Mouse (Mus musculus): ENCODE data around the gene Gm10322. TPM values are rescaled to one million over a fixed set of nuclear protein-coding genes. Genes with fewer than 3 reads are reported as not detected.

The Gm10322 gene
- polyA plus RNA-seq, 1 experiment = not detected

DNA sequence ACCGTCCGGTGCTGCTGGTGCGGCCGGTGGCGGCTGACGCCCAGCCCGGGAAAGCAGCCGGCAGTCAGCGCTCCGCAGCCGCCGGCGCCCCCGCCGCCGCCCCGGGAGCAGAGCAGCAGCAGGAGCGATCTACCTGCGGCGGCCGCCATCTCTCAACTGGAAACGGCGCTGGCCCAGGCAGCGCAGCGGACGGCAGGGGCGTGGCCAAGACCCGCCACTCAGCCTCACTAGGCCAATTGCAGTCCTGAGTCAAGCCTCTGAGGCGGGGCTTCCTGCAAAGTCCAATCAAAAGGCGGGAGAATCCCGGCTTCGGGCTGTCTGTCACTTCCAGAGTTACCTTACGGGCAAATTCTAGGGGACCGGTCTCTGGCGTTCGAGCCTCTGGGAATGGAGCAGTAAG lies 659 bp downstream of the Gm10322 start, which contains the start of gene Mcu:
TSS of gene Mcu (minus strand) at position 171 of the 400 bp plus-strand sequence.
- TF ChIP-seq POLR2A (IDR thresholded peaks at IDR 0.05; ENCODE audit: extremely low read depth, insufficient read depth, low read length) = peak; percentile 84
- no peak for TF ChIP-seq CTCF (IDR thresholded peaks at IDR 0.05; ENCODE audit: extremely low read depth, insufficient read depth, low read length)
- Histone ChIP-seq H3K4me3 (ENCODE audit: insufficient read depth, low read length) (peak within 1 kb of the TSS; percentile 95), H3K27ac (ENCODE audit: insufficient read depth, low read length) (no peak within 1 kb of the TSS), H3K4me1 (ENCODE audit: control insufficient read depth, insufficient read depth, low read length) (peaks cover 2% of the 10 kb centered on the region; the same call in 1 of the 2 replicates)

DNA sequence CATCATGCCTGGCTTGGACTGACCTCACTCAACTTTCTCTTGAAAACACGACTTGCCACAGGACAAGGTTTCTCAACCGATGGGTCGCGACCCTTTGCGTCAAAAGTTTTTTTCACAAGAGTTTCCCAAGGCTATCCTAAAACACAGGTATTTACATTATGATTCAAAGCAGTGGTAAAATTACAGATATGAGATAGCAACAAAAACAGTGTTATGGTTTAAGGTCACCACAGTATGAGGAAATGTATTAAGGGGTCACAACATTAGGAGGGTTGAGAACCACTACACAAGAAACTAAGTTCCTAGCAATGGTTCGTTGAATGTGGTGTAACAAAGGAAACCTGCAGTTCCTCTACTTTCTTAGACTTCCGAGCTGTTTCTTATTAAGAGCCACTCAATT lies 1.9 kb downstream of the Gm10322 start:
- TF ChIP-seq POLR2A (IDR thresholded peaks at IDR 0.05; ENCODE audit: extremely low read depth, insufficient read depth, low read length) = no peak
- TF ChIP-seq CTCF (IDR thresholded peaks at IDR 0.05; ENCODE audit: extremely low read depth, insufficient read depth, low read length) = no peak
- H3K4me1 ChIP-seq (ENCODE audit: control insufficient read depth, insufficient read depth, low read length) = peaks cover 2% of the 10 kb centered on the region; the same call in 1 of the 2 replicates
- H3K4me3 ChIP-seq (ENCODE audit: insufficient read depth, low read length) = no peak overlapping the region
- H3K27ac ChIP-seq (ENCODE audit: insufficient read depth, low read length) = no peak overlapping the region

DNA sequence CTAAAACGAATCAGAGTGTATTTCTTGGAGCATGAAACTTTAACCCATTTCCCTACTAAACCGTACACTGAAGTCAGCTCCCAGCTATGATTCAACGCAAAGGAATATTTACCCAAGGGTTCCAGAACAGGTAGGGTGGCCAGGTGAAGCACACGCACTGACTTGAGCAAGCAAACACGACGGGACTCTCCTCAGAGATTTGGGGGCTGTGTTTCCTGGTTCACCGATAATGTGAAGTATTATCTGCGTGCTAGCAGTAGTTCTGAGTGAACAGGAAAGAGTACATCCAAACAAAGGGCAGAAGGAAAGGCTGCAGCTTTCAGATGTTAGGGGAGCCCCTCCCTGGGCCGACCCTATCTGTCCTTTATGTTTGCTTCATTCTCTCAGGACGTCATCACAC lies 5.5 kb downstream of the Gm10322 start:
- H3K4me1 ChIP-seq (ENCODE audit: control insufficient read depth, insufficient read depth, low read length) = no peaks in the 10 kb centered on the region
- no peak for TF ChIP-seq POLR2A (IDR thresholded peaks at IDR 0.05; ENCODE audit: extremely low read depth, insufficient read depth, low read length)
- TF ChIP-seq CTCF (IDR thresholded peaks at IDR 0.05; ENCODE audit: extremely low read depth, insufficient read depth, low read length) = no peak
- H3K27ac ChIP-seq (ENCODE audit: insufficient read depth, low read length) = no peak overlapping the region
- no peak overlapping the region for H3K4me3 ChIP-seq (ENCODE audit: insufficient read depth, low read length)

DNA sequence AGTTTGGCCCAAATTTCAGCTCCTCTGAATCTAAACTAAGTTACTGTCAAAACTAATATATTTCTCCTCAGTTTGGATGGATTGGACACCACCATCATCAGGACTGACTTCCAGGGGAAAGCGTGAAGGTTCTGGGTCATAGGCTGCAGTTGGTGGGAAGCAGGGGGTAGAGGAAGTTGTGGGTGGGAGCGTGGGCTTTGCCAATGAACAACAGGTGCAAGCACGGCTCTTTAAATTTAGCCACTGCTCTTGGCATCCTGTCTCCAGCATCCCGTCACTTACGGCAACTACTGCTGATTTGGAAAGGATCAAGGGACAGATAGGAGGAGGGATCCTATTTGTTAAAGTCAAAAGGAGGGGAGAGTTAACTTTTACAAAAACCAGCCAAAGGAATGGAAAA lies 7.6 kb downstream of the Gm10322 start:
- H3K4me1 ChIP-seq (ENCODE audit: control insufficient read depth, insufficient read depth, low read length) = no peaks in the 10 kb centered on the region
- H3K4me3 ChIP-seq (ENCODE audit: insufficient read depth, low read length) = no peak overlapping the region
- no peak for TF ChIP-seq CTCF (IDR thresholded peaks at IDR 0.05; ENCODE audit: extremely low read depth, insufficient read depth, low read length)
- no peak for TF ChIP-seq POLR2A (IDR thresholded peaks at IDR 0.05; ENCODE audit: extremely low read depth, insufficient read depth, low read length)
- no peak overlapping the region for H3K27ac ChIP-seq (ENCODE audit: insufficient read depth, low read length)

DNA sequence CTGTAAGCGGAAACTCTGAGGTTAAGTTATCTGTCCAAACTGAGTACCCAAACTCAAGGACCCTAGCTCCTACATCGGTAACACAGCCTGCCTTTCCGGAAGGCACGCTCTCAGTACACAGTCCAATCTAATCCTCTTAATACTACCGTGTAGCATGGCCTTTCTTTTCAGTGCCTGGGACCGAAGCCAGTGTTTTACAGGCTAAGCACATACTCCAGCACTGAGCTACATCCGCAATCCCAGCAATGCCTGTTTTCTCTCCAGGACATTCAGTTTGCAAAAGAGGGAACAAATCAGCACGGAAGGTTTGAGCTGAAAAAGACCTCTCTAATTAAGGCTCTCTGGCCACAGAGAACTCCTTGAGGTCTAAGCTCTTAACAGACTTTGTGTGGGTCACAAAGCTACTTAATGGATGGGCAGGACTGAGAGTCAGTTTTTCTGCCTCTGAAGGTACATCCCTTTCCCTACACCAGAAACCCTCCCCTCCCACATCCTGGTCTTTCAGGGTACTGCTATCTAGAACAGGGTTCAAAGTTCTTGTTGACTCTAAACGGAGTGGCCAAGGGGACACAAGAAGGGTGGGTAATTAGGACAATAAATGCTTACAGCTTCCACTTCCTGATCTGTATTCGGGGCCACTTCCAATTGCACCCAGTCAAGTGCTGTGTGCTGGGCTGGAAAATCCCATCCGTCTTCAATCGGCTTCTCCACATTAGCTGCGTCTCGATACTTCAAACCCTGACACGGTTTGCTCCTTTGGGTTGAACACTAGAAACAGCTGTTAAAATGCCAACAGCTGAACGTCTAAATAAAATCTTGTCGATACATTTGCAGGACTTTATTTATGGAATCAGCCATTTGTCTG lies 13.0 kb downstream of the Gm10322 start:
- no peak for TF ChIP-seq CTCF (IDR thresholded peaks at IDR 0.05; ENCODE audit: extremely low read depth, insufficient read depth, low read length)
- no peak for TF ChIP-seq POLR2A (IDR thresholded peaks at IDR 0.05; ENCODE audit: extremely low read depth, insufficient read depth, low read length)
- H3K27ac ChIP-seq (ENCODE audit: insufficient read depth, low read length) = no peak overlapping the region
- H3K4me1 ChIP-seq (ENCODE audit: control insufficient read depth, insufficient read depth, low read length) = no peaks in the 10 kb centered on the region
- no peak overlapping the region for H3K4me3 ChIP-seq (ENCODE audit: insufficient read depth, low read length)

DNA sequence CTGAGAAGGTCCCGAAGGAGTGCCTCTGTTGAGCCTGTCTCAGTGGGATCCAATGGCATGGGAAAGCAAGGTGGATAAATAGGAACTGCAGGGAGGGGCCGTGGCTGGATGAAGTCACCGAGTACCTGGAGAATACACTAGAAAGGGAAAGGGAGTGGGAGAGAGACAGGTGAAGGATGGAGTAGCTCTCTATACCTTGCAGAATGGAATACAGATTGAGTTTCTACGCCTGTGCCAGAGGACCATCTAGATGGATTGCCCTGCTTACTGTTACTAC lies 13.6 kb downstream of the Gm10322 start:
- no peak overlapping the region for H3K27ac ChIP-seq (ENCODE audit: insufficient read depth, low read length)
- TF ChIP-seq POLR2A (IDR thresholded peaks at IDR 0.05; ENCODE audit: extremely low read depth, insufficient read depth, low read length) (no peak), CTCF (IDR thresholded peaks at IDR 0.05; ENCODE audit: extremely low read depth, insufficient read depth, low read length) (no peak)

DNA sequence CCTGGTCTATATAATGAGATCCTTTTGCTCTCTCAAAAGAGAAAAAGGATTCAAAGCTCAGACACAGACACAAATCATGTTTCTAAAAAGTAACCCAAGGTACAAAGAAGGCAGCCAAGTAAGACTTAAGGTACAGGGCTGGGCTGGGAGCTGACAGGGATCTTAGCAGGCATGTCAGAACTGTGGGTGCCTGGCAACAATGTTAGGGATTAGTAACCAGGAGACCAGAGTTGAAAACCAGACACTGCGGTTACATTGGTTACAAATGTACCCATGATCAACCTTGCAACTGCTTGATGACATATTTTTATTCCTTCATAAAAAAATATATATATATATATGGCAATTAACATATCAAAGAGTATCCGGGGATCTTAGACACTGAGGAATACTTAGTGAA lies 20.2 kb downstream of the Gm10322 start:
- Histone ChIP-seq H3K4me1 (ENCODE audit: control insufficient read depth, insufficient read depth, low read length) (no peaks in the 10 kb centered on the region), H3K27ac (ENCODE audit: insufficient read depth, low read length) (no peak overlapping the region), H3K4me3 (ENCODE audit: insufficient read depth, low read length) (no peak overlapping the region)
- no peak for TF ChIP-seq POLR2A (IDR thresholded peaks at IDR 0.05; ENCODE audit: extremely low read depth, insufficient read depth, low read length)
- TF ChIP-seq CTCF (IDR thresholded peaks at IDR 0.05; ENCODE audit: extremely low read depth, insufficient read depth, low read length) = no peak

More for the DNA sequence above, 13.6 kb downstream of the Gm10322 start:
- Histone ChIP-seq H3K4me3 (ENCODE audit: insufficient read depth, low read length) (no peak overlapping the region), H3K4me1 (ENCODE audit: control insufficient read depth, insufficient read depth, low read length) (no peaks in the 10 kb centered on the region)

DNA sequence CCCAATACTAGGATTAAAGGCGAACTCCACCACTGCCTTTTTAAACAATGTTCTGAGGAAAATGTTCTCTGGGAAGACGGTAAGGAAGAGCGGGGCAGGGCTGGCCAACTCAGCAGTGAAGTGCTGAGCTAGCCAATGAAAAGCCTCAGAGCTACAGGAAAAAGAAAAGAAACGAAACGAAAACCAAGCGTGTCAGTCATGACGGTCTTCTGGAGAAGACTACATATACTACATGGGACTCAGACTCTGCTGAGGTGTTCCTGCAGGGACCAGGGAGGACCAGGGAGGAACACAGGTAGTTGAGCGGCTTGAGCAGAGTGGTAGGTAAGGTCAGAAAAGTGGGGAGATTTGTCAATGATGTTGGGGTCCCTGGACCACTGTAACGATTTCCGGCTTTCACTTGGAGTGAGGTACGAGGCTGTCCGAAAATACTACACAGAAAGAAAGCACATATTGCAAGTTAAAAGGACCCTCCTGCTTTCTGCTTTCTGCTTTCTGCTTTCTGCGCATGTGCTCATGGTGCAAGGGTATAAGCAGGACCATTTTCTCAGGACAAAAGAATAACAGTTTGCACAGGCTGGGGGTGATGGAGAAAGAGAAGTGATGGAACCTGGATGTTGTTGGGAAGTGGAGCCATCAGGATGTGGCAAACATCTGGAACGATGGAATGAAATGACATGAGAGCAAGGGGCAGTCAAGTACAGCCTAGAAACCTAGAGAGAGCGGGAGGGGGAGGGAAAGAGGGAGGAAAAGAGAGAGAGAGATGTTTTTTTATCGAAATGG lies 21.1 kb downstream of the Gm10322 start:
- Histone ChIP-seq H3K27ac (ENCODE audit: insufficient read depth, low read length) (no peak overlapping the region; the same call in 1 of the 2 replicates), H3K4me1 (ENCODE audit: control insufficient read depth, insufficient read depth, low read length) (no peaks in the 10 kb centered on the region), H3K4me3 (ENCODE audit: insufficient read depth, low read length) (peak overlapping the region; percentile 45)
- TF ChIP-seq CTCF (IDR thresholded peaks at IDR 0.05; ENCODE audit: extremely low read depth, insufficient read depth, low read length) = no peak
- TF ChIP-seq POLR2A (IDR thresholded peaks at IDR 0.05; ENCODE audit: extremely low read depth, insufficient read depth, low read length) = no peak

DNA sequence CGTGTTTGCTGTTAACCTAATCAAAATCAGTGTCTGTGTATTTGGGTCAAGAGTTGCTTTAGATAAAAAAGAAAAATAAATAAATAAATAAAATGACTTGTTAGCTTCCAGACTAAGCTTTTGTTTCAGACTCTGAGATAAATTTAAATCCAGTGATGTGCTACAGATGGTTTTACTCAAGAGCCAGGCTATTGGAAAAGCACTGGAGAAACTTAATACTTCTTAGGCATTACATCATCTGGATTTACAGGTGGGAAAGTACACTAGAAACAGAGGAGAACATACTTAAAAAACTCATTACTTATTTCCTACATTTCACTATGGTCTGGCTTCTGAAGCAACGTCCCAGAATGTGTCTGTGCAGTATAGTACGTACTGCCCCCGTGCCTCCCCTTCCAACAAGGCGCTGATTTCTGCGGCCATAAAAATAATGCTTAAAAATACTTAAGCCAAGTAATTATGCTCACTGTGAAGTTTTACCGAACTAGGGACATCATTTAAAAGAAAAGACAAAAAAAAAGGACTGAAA lies 21.8 kb downstream of the Gm10322 start:
- H3K4me3 ChIP-seq (ENCODE audit: insufficient read depth, low read length) = no peak overlapping the region
- TF ChIP-seq POLR2A (IDR thresholded peaks at IDR 0.05; ENCODE audit: extremely low read depth, insufficient read depth, low read length) = no peak
- TF ChIP-seq CTCF (IDR thresholded peaks at IDR 0.05; ENCODE audit: extremely low read depth, insufficient read depth, low read length) = no peak
- no peaks in the 10 kb centered on the region for H3K4me1 ChIP-seq (ENCODE audit: control insufficient read depth, insufficient read depth, low read length)
- H3K27ac ChIP-seq (ENCODE audit: insufficient read depth, low read length) = no peak overlapping the region
